Mouse (Mus musculus) liver, postnatal 0 days (tissue): ENCODE results near the gene Fmn2. TPM values are rescaled to one million over a fixed set of nuclear protein-coding genes. Genes with fewer than 3 reads are reported as not detected.

Source experiments
- ATAC-seq: fragments of 200-750 bp; cut with Nextera tagmentation; 2 replicates; pipeline ENCODE4 v1.8.0; 2017; ENCODE audit warnings: mild to moderate bottlenecking, moderate library complexity
- DNase-seq: peaks from one replicate; pipeline ENCODE4 v3.0.0-alpha.2; 2016
- H3K27ac ChIP-seq: fragments of 300-500 bp; sonication (generic); 2 replicates; pipeline ENCODE4 v1.5.1; 2014; ENCODE audit warnings: antibody characterized with exemption, moderate library complexity, mild to moderate bottlenecking, low read depth
- H3K27me3 ChIP-seq: fragments of 300-500 bp; sonication (generic); 2 replicates; pipeline ENCODE4 v1.6.1; 2014; ENCODE audit warnings: low read length, control low read depth, mixed read lengths; ENCODE audit not compliant: insufficient read depth
- H3K36me3 ChIP-seq: fragments of 300-500 bp; sonication (generic); replicated peaks from 2 replicates; pipeline ENCODE4 v1.6.1; 2014; ENCODE audit warnings: mild to moderate bottlenecking, control low read depth, low read length, moderate library complexity, mixed read lengths; ENCODE audit not compliant: insufficient read depth
- H3K4me1 ChIP-seq: fragments of 300-500 bp; sonication (generic); 2 replicates; pipeline ENCODE4 v1.6.1; 2014; ENCODE audit warnings: antibody characterized with exemption, mild to moderate bottlenecking, control low read depth; ENCODE audit not compliant: insufficient read depth
- H3K4me2 ChIP-seq: fragments of 300-500 bp; sonication (generic); 2 replicates; pipeline ENCODE4 v1.6.1; 2014; ENCODE audit warnings: low read depth, mild to moderate bottlenecking, low read length, moderate library complexity, mixed read lengths
- H3K4me3 ChIP-seq: fragments of 300-500 bp; sonication (generic); 2 replicates; pipeline ENCODE4 v1.5.1; 2014; ENCODE audit warnings: low read depth, low read length
- H3K9ac ChIP-seq: fragments of 300-500 bp; sonication (generic); replicated peaks from 2 replicates; pipeline ENCODE4 v1.6.1; 2014; ENCODE audit warnings: mild to moderate bottlenecking, moderate library complexity
- H3K9me3 ChIP-seq: fragments of 300-500 bp; sonication (generic); 2 replicates; pipeline ENCODE4 v1.6.1; 2016; ENCODE audit warnings: mild to moderate bottlenecking, control low read depth, low read length, mixed read lengths
- CTCF ChIP-seq: sonication (generic); IDR thresholded peaks from 2 replicates; pipeline ENCODE4 v1.5.1; 2016; ENCODE audit warnings: antibody characterized with exemption, low read depth
- EP300 ChIP-seq: IDR thresholded peaks from 2 replicates; pipeline ENCODE4 v1.6.1; 2016; ENCODE audit warnings: antibody characterized with exemption, low read depth, mild to moderate bottlenecking
- WGBS: fragments of 180-500 bp; shearing (Covaris S2); extraction: QIAGEN DNeasy Blood & Tissue Kit; methylation state at CpG from one replicate; pipeline ENCODE4 v1.1.7; 2014; ENCODE audit not compliant: insufficient replicate concordance; 5-methylcytosine and 5-hydroxymethylcytosine counted together
- polyA plus RNA-seq: library from polyadenylated mRNA; unstranded; fragments of >200 nt; fragmentation: Nextera tagmentation; extraction: Ambion mirVana; gene quantifications from 2 replicates; pipeline ENCODE4 v1.2.1, GENCODE M21; 2015

Fmn2 gene
- polyA plus RNA-seq, 1 experiment from 2014 or later, result 0.09 TPM

GRCm38 (mm10) chr1:174765757-174766156 lies 264.1 kb downstream of the Fmn2 start:
- TF ChIP-seq CTCF, result no peak
- no peaks in the 10 kb centered on the region for H3K27me3 ChIP-seq
- H3K27ac ChIP-seq, result no peak overlapping the region
- no peak overlapping the region for H3K9ac ChIP-seq
- H3K9me3 ChIP-seq, result no peaks in the 10 kb centered on the region
- WGBS, result 40% methylated on average over 2 of the region's 2 CpGs
- no peaks in the 10 kb centered on the region for H3K4me1 ChIP-seq
- no peak for DNase-seq
- H3K4me3 ChIP-seq, result no peak overlapping the region
- H3K36me3 ChIP-seq, result no peaks in the 10 kb centered on the region
- ATAC-seq, result no peak
- H3K4me2 ChIP-seq, result no peak overlapping the region

- Histone ChIP-seq H3K36me3 (no peaks in the 10 kb centered on the region), H3K4me1 (no peaks in the 10 kb centered on the region), H3K9me3 (no peaks in the 10 kb centered on the region), H3K27me3 (no peaks in the 10 kb centered on the region), H3K4me2 (no peak overlapping the region), H3K27ac (no peak overlapping the region), H3K9ac (no peak overlapping the region), H3K4me3 (no peak overlapping the region)
- TF ChIP-seq EP300 (no peak), CTCF (no peak)
- no peak for ATAC-seq
- 82% methylated on average over 3 of the region's 3 CpGs for WGBS
- no peak for DNase-seq
Measured at GRCm38 (mm10) chr1:174766852-174767251, 265.2 kb downstream of the Fmn2 start.

GRCm38 (mm10) chr1:174771871-174772281 lies 270.3 kb downstream of the Fmn2 start:
- H3K27ac ChIP-seq, result no peak overlapping the region
- H3K36me3 ChIP-seq, result no peaks in the 10 kb centered on the region
- TF ChIP-seq EP300 (no peak), CTCF (no peak)
- H3K4me2 ChIP-seq, result no peak overlapping the region
- H3K27me3 ChIP-seq, result no peaks in the 10 kb centered on the region
- DNase-seq (no peak), ATAC-seq (peak; percentile 45)
- no peak overlapping the region for H3K9ac ChIP-seq
- 68% methylated on average over 4 of the region's 4 CpGs for WGBS
- H3K4me3 ChIP-seq, result no peak overlapping the region
- no peaks in the 10 kb centered on the region for H3K9me3 ChIP-seq
- H3K4me1 ChIP-seq, result no peaks in the 10 kb centered on the region

GRCm38 (mm10) chr1:174781037-174781436 lies 279.4 kb downstream of the Fmn2 start:
- 79% methylated on average over 4 of the region's 4 CpGs for WGBS
- no peak for ATAC-seq

GRCm38 (mm10) chr1:174788617-174789016 lies 287.0 kb downstream of the Fmn2 start:
- Histone ChIP-seq H3K27me3 (no peaks in the 10 kb centered on the region), H3K4me3 (no peak overlapping the region), H3K36me3 (no peaks in the 10 kb centered on the region), H3K4me1 (no peaks in the 10 kb centered on the region), H3K4me2 (no peak overlapping the region), H3K27ac (no peak overlapping the region), H3K9ac (no peak overlapping the region), H3K9me3 (no peaks in the 10 kb centered on the region)
- WGBS, result 84% methylated on average over 2 of the region's 2 CpGs
- TF ChIP-seq CTCF, result no peak
- no peak for TF ChIP-seq EP300
- ATAC-seq, result no peak
- no peak for DNase-seq

More at GRCm38 (mm10) chr1:174781037-174781436, 279.4 kb downstream of the Fmn2 start:
- Histone ChIP-seq H3K4me2 (no peak overlapping the region), H3K9ac (no peak overlapping the region), H3K4me1 (no peaks in the 10 kb centered on the region), H3K9me3 (no peaks in the 10 kb centered on the region), H3K36me3 (no peaks in the 10 kb centered on the region), H3K27ac (no peak overlapping the region), H3K4me3 (no peak overlapping the region), H3K27me3 (no peaks in the 10 kb centered on the region)
- TF ChIP-seq CTCF, result no peak
- no peak for TF ChIP-seq EP300
- no peak for DNase-seq

- H3K9ac ChIP-seq, result no peak overlapping the region
- H3K36me3 ChIP-seq, result no peaks in the 10 kb centered on the region
- no peaks in the 10 kb centered on the region for H3K9me3 ChIP-seq
- WGBS, result 57% methylated on average over 4 of the region's 4 CpGs
- no peaks in the 10 kb centered on the region for H3K4me1 ChIP-seq
- TF ChIP-seq CTCF, result no peak
- TF ChIP-seq EP300, result no peak
- H3K4me2 ChIP-seq, result no peak overlapping the region
- no peak overlapping the region for H3K4me3 ChIP-seq
- no peak overlapping the region for H3K27ac ChIP-seq
- ATAC-seq (no peak), DNase-seq (no peak)
- H3K27me3 ChIP-seq, result no peaks in the 10 kb centered on the region
Measured at GRCm38 (mm10) chr1:174811846-174812245, 310.2 kb downstream of the Fmn2 start.

- no peak overlapping the region for H3K4me2 ChIP-seq
- TF ChIP-seq CTCF (no peak), EP300 (no peak)
- no peaks in the 10 kb centered on the region for H3K27me3 ChIP-seq
- H3K27ac ChIP-seq, result no peak overlapping the region
- no peak overlapping the region for H3K4me3 ChIP-seq
- DNase-seq, result no peak
- 0 out of 2 replicates have a peak, but pooled peaks cover 2% of the 10 kb centered on the region for H3K9me3 ChIP-seq
- no peaks in the 10 kb centered on the region for H3K4me1 ChIP-seq
- no peak for ATAC-seq
- H3K36me3 ChIP-seq, result no peaks in the 10 kb centered on the region
- WGBS, result 33% methylated on average over 8 of the region's 8 CpGs
- no peak overlapping the region for H3K9ac ChIP-seq
Measured at GRCm38 (mm10) chr1:174826562-174826961, 324.9 kb downstream of the Fmn2 start.
